Mouse (Mus musculus): Measurements from ENCODE around the gene Olfr373.
A peak's percentile ranks its signal among the peaks of the same experiment; 100 is the strongest.

Gene Olfr373

GRCm38 (mm10) chr8:72133507-72133906, 50.5 kb downstream of the Olfr373 start:
- no peak for DNase-seq (ENCODE audit: low spot score)

- DNase-seq (ENCODE audit: low spot score) = peak; percentile 55
These were observed 51.9 kb downstream of the Olfr373 start, which contains the start of gene Tpm4 for GRCm38 (mm10) chr8:72134756-72135445. Gene Tpm4, plus strand, starts transcription at chr8:72134975.

GRCm38 (mm10) chr8:72135446-72136301, 52.7 kb downstream of the Olfr373 start:
- DNase-seq (ENCODE audit: low spot score) = peak; percentile 27

DNA sequence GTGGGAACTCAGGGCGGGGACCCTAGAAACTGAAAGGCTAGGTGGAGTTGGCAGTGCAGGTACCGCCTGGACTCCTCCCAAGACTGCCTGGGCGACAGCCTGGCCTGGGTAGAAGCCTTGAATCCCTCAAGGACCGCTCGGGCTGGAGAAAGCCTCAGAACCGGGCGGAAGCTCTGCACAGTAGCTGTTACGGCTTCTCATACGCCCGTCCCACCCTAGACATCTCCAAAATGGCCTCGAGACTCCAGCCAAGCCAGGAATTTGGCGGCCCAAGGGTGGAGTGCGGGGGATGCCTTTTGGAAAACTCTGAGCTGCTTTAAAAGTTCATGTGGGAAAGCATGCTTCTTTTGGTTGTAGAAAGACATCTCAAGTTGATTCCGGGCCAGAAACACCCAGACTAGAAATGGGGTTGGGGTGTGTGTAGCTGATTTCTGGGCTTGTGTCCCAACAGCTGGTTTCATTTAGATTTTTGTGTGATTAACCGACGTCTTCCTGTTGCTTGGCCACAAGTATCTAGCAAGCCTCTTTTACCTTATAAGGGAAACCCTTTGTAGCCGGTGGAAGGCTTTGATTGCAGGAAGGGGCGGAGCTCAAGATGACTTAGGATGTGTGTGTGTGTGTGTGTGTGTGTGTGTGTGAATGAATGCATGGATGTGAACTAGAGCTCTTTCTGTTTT, 53.5 kb downstream of the Olfr373 start:
- DNase-seq (ENCODE audit: low spot score) = peak; percentile 62

GRCm38 (mm10) chr8:72137431-72137830, 54.5 kb downstream of the Olfr373 start:
- DNase-seq (ENCODE audit: low spot score) = no peak

DNA sequence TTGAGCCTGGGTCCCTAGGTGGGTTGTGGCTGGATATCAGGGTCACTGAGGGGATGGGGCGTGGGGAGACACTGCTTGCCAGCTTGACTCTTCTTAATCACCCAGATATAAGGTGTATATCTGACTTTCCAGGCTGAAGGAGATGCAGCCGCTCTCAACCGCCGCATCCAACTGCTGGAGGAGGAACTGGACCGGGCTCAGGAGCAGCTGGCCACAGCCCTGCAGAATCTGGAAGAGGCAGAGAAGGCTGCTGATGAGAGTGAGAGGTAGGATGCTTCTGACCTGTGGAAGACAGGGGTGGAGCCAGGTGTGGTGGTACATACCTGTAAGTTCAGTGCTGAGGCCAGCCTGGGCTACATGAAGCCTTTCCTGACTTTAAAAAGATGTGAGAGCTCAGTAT, 55.5 kb downstream of the Olfr373 start:
- DNase-seq (ENCODE audit: low spot score) = no peak

GRCm38 (mm10) chr8:72143256-72143824, 60.4 kb downstream of the Olfr373 start:
- no peak for DNase-seq (ENCODE audit: low spot score)

GRCm38 (mm10) chr8:72144345-72144975, 61.5 kb downstream of the Olfr373 start:
- no peak for DNase-seq (ENCODE audit: low spot score)

GRCm38 (mm10) chr8:72145511-72145910, 62.5 kb downstream of the Olfr373 start:
- no peak for DNase-seq (ENCODE audit: low spot score)

DNA sequence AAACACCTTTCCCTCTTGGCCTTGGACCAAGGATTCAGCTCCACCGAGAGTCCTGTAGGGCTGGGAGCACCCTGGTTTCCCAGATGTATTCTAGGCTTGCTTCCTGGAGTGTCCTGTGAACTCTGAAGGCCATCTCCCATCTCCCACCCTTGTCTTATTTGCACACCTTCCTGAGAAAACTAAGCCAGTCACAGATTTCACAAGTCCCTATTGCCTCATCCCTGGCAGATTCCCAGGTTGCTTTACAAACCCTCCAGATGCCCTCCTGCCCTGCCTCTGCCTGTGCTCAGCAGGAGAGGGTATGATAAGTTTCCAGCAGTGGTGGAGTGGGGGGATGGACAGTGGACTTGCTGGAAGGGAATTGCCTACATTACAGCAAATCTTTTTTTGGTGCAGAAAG, 63.1 kb downstream of the Olfr373 start:
- no peak for DNase-seq (ENCODE audit: low spot score)

DNA sequence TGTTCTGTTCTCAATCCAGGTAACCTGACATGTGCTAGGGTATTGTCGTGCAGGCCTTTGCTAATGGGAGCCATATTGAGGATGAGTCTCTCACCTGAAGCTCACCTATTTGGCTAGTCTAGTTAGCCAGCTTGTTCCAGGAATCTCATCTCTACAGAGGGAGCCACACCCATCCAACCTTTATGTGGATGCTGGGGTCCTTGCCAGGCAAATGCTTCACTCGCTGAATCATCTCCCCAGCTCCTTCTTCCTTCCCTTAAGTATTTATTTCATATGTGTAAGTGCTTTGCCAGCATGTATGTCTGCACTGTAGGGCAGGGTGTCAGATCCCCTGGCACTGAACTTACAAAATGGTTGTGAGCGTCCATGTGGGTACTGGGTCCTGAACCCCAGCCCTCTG, 63.6 kb downstream of the Olfr373 start:
- DNase-seq (ENCODE audit: low spot score) = no peak

DNA sequence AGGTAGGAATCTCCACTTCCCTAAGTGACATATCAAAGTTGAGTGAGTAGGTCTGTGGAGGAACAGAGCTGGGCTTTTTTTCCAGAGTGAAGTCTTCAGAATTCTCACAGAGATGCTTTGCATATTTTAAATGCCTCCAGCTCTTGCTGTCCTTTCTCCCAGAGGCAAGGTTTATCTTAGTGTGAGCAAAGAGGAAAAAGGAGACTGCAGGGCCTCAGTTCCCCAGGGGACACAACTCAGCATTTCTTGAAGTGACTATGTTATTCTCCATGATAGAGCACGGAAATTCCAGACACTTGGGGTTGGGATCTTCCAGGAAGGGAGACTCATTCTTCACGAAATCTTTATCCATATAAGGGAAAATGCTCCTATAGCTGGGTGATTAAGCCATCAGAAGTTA, 64.3 kb downstream of the Olfr373 start:
- no peak for DNase-seq (ENCODE audit: low spot score)

GRCm38 (mm10) chr8:72149056-72149455, 66.1 kb downstream of the Olfr373 start:
- no peak for DNase-seq (ENCODE audit: low spot score)

DNA sequence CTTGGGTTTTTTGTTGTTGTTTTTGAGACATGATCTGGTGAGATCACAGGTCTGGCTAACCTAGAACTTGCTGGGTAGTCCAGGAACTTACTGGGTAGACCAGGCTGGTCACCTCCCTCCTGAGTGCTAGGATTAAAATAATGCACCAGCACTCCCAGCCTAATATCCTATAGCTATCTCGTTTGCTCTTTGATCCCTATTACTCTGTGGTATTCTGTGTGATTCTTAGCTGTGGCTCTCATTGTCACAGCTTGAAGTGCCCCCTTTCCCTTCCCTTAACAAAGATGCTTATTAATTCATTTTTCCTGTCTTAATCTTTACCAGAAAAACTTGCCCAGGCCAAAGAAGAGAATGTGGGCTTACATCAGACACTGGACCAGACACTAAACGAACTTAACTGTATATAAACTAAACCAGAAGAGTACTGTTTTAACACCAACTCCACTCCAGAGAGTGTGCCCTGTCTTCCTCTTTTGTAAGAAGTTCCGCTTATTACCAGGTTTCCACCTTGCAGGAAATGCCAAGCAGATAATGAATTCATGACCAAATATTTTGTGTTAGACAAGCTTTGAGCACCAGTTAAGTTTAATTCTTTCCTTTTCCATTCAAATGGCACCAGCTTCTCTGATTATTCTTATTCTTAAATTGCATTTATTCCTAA, 68.6 kb downstream of the Olfr373 start:
- DNase-seq (ENCODE audit: low spot score) = no peak

All from ovary, postnatal 10 days (tissue).